Mouse (Mus musculus) hindbrain, embryonic 14.5 days (tissue): ENCODE data around the gene Ncoa3. TPM values are rescaled to one million over a fixed set of nuclear protein-coding genes. Genes with fewer than 3 reads are reported as not detected.

Experiments used
- ATAC-seq: fragments of 200-750 bp; cut with Nextera tagmentation; 2 replicates; pipeline ENCODE4 v1.8.0; 2017; ENCODE audit warnings: moderate number of reproducible peaks, mild to moderate bottlenecking, moderate TSS enrichment, moderate library complexity; ENCODE audit not compliant: low FRiP score
- DNase-seq: peaks from one replicate; pipeline ENCODE4 v3.0.0-alpha.2; 2015; ENCODE audit warnings: low spot score
- H3K27ac ChIP-seq: fragments of 300-500 bp; sonication (generic); 2 replicates; pipeline ENCODE4 v1.5.1; 2014; ENCODE audit warnings: mild to moderate bottlenecking, moderate library complexity
- H3K27me3 ChIP-seq: fragments of 300-500 bp; sonication (generic); 2 replicates; pipeline ENCODE4 v1.6.1; 2014; ENCODE audit warnings: mild to moderate bottlenecking, low read length, mixed read lengths; ENCODE audit not compliant: control insufficient read depth, insufficient read depth
- H3K36me3 ChIP-seq: fragments of 300-500 bp; sonication (generic); replicated peaks from 2 replicates; pipeline ENCODE4 v1.6.1; 2014; ENCODE audit not compliant: control insufficient read depth, insufficient read depth
- H3K4me1 ChIP-seq: fragments of 300-500 bp; sonication (generic); replicated peaks from 2 replicates; pipeline ENCODE4 v1.6.1; 2014; ENCODE audit warnings: antibody characterized with exemption, low read length, mixed read lengths; ENCODE audit not compliant: control insufficient read depth, insufficient read depth
- H3K4me2 ChIP-seq: fragments of 300-500 bp; sonication (generic); replicated peaks from 2 replicates; pipeline ENCODE4 v1.6.1; 2014; ENCODE audit warnings: mild to moderate bottlenecking, moderate library complexity
- H3K4me3 ChIP-seq: fragments of 300-500 bp; sonication (generic); replicated peaks from 2 replicates; pipeline ENCODE4 v1.5.1; 2014; ENCODE audit warnings: mild to moderate bottlenecking, low read length
- H3K9ac ChIP-seq: fragments of 300-500 bp; sonication (generic); 2 replicates; pipeline ENCODE4 v1.6.1; 2014
- H3K9me3 ChIP-seq: fragments of 300-500 bp; sonication (generic); 2 replicates; pipeline ENCODE4 v1.6.1; 2016; ENCODE audit warnings: low read length; ENCODE audit not compliant: control insufficient read depth
- WGBS: fragments of 180-500 bp; shearing (Covaris S2); extraction: QIAGEN DNeasy Blood & Tissue Kit; methylation state at CpG from one replicate; pipeline ENCODE4 v1.1.7; 2014; 5-methylcytosine and 5-hydroxymethylcytosine counted together
- polyA plus RNA-seq: library from polyadenylated mRNA; unstranded; fragments of >200 nt; fragmentation: Nextera tagmentation; extraction: Ambion mirVana; gene quantifications from 2 replicates; pipeline ENCODE4 v1.2.1, GENCODE M21; 2014

Gene Ncoa3
- polyA plus RNA-seq, 1 experiment from 2014 or later = 15.5 TPM

DNA sequence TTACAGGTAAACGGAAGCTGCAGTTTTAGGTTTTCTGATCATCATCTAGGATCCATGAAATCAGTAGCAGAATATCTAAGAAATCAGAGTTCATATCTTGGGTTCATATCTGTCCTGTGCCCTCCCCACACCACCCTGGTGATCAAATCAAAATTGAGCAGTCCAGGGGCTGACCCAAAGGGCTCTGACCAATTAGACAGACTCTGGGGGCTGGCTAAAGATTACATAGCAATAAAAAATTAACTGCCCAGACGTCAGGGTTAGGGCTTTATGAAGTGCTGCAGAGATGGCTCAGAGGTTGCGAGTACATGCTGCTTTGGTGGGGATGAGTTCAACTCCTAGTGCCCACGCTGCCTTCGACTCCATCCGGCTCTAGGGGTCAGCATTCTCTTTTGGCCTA is 14.6 kb downstream of the Ncoa3 start:
- DNase-seq (no peak), ATAC-seq (no peak)
- no peaks in the 10 kb centered on the region for H3K9me3 ChIP-seq
- H3K27me3 ChIP-seq = no peaks in the 10 kb centered on the region
- H3K36me3 ChIP-seq = no peaks in the 10 kb centered on the region
- no peak overlapping the region for H3K9ac ChIP-seq
- H3K4me3 ChIP-seq = no peak overlapping the region
- no peak overlapping the region for H3K27ac ChIP-seq
- WGBS = 82% methylated on average over 6 of the region's 6 CpGs
- peaks cover 22% of the 10 kb centered on the region for H3K4me1 ChIP-seq
- H3K4me2 ChIP-seq = no peak overlapping the region

DNA sequence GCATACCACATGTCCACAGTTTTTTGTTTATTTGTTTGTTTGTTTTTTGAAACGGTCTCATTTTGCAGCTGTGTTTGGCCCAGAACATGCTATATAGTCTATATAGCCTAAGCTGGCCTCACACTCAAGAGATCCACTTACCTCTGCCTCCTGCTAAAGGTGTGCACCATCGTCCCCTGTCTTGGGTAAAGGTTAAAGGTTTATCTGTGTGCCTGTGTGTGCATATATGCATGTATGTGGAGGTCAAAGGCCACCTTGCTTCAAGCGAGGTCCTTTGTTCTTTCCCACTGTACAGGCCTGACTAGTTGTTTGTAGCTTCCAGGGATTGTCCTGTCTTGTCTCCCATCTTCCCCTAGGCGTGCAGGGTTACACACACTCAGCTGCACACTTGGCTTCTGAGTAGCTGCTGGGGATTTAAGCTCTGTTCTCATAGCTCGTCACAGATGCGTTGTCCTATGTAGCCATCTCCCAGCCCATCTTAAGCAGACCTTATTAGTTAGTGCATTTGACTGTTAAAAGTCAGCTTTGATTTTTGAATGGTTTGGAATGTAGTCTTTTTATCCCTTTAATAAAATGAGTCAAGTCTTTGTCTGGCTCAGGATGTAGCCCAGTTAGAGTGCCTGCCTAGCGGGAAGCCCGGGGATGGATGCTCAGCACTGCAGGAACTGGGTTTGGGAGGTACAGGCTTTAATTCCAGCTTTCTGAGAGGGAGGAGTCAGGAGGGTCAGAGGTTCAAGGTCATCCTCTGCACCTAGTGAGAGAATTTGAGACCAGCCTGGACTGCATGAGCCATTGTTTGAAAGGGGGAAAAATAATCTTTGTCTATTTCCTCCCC is 16.3 kb downstream of the Ncoa3 start:
- no peaks in the 10 kb centered on the region for H3K9me3 ChIP-seq
- no peak for DNase-seq
- H3K27me3 ChIP-seq = no peaks in the 10 kb centered on the region
- H3K9ac ChIP-seq = peak overlapping the region; percentile 2; the same call in 1 of the 2 replicates
- ATAC-seq = no peak
- no peak overlapping the region for H3K4me3 ChIP-seq
- peaks cover 22% of the 10 kb centered on the region for H3K4me1 ChIP-seq
- no peaks in the 10 kb centered on the region for H3K36me3 ChIP-seq
- 0 out of 2 replicates have a peak overlapping the region, but pooled peaks have one; percentile 23 for H3K27ac ChIP-seq
- no peak overlapping the region for H3K4me2 ChIP-seq
- WGBS = 37% methylated on average over 8 of the region's 8 CpGs

DNA sequence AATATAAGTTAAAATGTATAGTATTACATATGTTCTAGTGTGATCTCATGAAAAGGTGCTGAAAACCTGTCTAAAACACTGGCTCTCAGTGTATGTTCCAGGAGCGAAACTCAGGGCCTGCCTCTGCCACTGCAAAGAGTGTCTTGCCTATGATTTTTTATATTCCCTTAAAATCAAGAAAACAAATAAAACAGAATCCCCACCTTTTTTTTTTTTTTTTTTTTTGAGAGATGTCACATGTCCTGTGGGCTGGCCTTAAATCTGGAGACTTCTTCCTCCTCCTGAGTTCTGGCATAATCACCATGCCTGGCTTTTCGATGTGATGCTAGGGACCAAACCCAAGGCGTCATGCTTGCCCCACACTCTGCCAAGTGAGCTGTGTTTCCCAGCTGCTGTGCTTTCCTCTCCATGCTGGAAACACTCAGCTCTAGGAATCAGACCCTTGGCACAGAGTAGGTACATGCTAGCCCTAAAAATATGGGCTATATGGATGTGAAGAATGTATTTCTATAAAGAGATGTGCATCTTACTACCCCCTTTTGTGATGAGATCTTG is 17.0 kb downstream of the Ncoa3 start:
- no peak for ATAC-seq
- Histone ChIP-seq H3K36me3 (no peaks in the 10 kb centered on the region), H3K9ac (peak overlapping the region; percentile 2; the same call in 1 of the 2 replicates), H3K4me3 (no peak overlapping the region), H3K27me3 (no peaks in the 10 kb centered on the region), H3K4me1 (peaks cover 22% of the 10 kb centered on the region), H3K27ac (peak overlapping the region; percentile 72; the same call in 1 of the 2 replicates), H3K9me3 (no peaks in the 10 kb centered on the region), H3K4me2 (no peak overlapping the region)
- 64% methylated on average over 3 of the region's 3 CpGs for WGBS
- no peak for DNase-seq

DNA sequence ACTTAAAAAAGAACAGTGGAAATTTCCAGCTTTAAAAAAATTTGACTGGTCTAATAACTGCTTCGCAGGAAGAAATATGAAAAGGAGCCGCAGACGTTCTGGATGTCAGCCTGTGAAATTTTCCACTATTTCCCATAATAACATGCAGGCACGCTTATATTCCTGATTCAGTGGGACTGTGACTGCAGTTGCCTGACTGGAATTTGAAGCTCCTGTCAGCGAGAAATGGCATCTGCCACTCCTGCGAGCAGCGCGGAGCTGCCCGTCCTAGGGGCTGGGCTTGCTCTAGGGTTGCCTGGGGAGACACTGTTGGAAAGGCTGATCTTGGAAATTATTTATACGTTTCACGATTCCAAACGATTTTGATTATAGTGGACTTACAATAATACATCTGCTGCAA is 17.9 kb downstream of the Ncoa3 start:
- no peaks in the 10 kb centered on the region for H3K9me3 ChIP-seq
- H3K36me3 ChIP-seq = no peaks in the 10 kb centered on the region
- H3K9ac ChIP-seq = 0 out of 2 replicates have a peak overlapping the region, but pooled peaks have one; percentile 30
- H3K4me2 ChIP-seq = 0 out of 2 replicates have a peak overlapping the region, but pooled peaks have one; percentile 22
- DNase-seq (no peak), ATAC-seq (no peak)
- WGBS = 49% methylated on average over 12 of the region's 12 CpGs
- H3K4me3 ChIP-seq = no peak overlapping the region
- no peaks in the 10 kb centered on the region for H3K27me3 ChIP-seq
- 0 out of 2 replicates have a peak overlapping the region, but pooled peaks have one; percentile 72 for H3K27ac ChIP-seq
- H3K4me1 ChIP-seq = peaks cover 22% of the 10 kb centered on the region

DNA sequence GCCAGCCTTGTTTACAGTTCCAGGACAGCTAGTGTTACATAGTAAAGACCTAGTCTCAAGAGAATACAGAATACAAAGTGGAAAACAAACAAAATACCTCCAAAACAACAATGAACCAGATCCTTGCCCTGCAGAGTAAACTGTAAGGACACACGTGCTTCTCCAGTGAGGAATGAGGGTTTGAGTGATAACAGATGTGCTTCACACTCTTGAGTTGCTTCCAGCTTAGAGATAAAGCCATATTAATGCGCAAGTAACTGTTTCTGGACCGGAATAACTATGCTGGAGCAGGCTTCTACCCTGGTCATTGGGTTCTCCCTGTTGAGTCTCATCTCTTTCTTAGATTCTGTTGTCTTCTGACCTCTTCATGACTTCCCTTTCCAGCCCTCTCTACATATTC is 19.0 kb downstream of the Ncoa3 start:
- H3K9ac ChIP-seq = no peak overlapping the region
- no peak overlapping the region for H3K4me2 ChIP-seq
- H3K4me1 ChIP-seq = peaks cover 22% of the 10 kb centered on the region
- no peak for ATAC-seq
- H3K27me3 ChIP-seq = no peaks in the 10 kb centered on the region
- H3K4me3 ChIP-seq = no peak overlapping the region
- DNase-seq = no peak
- no peak overlapping the region for H3K27ac ChIP-seq
- no peaks in the 10 kb centered on the region for H3K9me3 ChIP-seq
- no peaks in the 10 kb centered on the region for H3K36me3 ChIP-seq
- WGBS = 77% methylated on average over 3 of the region's 3 CpGs

DNA sequence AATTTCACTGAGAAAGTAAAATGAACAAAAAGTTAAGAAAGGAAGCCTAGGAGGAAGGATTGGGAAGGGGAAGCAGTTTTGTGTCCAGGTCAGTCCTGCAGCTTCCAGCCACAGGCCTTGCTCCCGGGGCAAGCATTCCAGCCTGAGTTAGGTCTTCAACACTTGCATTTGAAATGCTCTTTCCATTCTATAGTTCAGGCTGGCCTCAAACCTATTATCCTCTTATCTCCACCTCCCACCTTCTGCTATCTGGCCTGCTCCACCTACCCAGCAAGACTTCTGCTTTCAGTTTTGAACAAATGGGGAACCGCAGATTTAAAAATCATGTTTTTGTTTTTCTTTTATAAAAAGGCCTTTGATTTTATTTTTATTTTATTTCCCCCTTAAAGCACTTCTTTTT is 19.7 kb downstream of the Ncoa3 start:
- WGBS = 71% methylated on average over 2 of the region's 2 CpGs
- ATAC-seq = no peak

DNA sequence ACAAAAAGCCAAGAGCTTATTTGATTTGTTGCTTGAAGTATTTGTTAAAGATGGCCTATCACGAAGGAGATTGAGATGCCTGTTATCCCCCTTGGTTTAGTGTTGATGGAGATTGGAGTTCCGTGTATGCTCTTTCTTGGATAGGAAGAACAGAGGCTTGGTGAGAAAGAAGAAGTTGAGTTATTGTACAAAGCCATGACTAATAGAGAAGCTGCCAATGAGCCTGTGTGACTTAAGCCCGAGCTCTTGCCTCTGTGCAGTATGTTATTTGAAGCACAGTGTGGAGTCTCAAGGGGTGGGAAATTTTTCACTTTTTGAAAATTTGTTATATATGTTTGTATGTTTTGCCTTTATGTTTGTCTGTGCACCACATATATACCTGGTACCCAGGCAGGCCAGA is 26.3 kb downstream of the Ncoa3 start:
- no peak overlapping the region for H3K4me3 ChIP-seq
- 83% methylated on average over 3 of the region's 3 CpGs for WGBS
- DNase-seq = no peak
- no peaks in the 10 kb centered on the region for H3K9me3 ChIP-seq
- H3K27ac ChIP-seq = no peak overlapping the region
- H3K9ac ChIP-seq = no peak overlapping the region
- no peak overlapping the region for H3K4me2 ChIP-seq
- H3K4me1 ChIP-seq = peaks cover 30% of the 10 kb centered on the region
- no peaks in the 10 kb centered on the region for H3K27me3 ChIP-seq
- no peak for ATAC-seq
- H3K36me3 ChIP-seq = no peaks in the 10 kb centered on the region

More for the DNA sequence above, 19.7 kb downstream of the Ncoa3 start:
- no peak overlapping the region for H3K4me3 ChIP-seq
- peaks cover 22% of the 10 kb centered on the region for H3K4me1 ChIP-seq
- no peaks in the 10 kb centered on the region for H3K9me3 ChIP-seq
- no peak overlapping the region for H3K9ac ChIP-seq
- H3K36me3 ChIP-seq = no peaks in the 10 kb centered on the region
- no peak overlapping the region for H3K27ac ChIP-seq
- H3K4me2 ChIP-seq = no peak overlapping the region
- DNase-seq = no peak
- H3K27me3 ChIP-seq = no peaks in the 10 kb centered on the region

DNA sequence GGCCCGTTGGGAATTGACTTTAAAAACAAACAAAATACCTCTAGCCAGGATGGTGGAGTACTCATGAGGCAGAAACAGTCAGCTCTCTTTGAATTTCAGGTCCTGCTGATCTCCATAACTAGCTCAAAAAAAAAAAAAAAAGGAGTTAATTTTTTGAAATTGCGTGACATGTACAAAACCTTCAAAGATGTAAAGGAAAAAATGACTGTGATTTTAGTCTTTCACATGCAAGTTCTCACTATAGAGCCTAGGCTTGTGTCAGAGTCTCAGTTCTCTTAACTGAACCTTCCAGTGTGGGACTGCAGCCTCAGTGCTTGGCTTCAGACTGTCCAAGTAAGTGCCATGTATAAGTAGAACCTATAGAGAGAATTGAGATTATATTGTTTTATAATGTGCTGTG is 27.6 kb downstream of the Ncoa3 start:
- peak overlapping the region; percentile 94 for H3K27ac ChIP-seq
- no peak overlapping the region for H3K9ac ChIP-seq
- H3K4me3 ChIP-seq = no peak overlapping the region
- DNase-seq (no peak), ATAC-seq (no peak)
- H3K4me1 ChIP-seq = peaks cover 30% of the 10 kb centered on the region
- no peaks in the 10 kb centered on the region for H3K36me3 ChIP-seq
- H3K4me2 ChIP-seq = no peak overlapping the region
- no peaks in the 10 kb centered on the region for H3K27me3 ChIP-seq
- H3K9me3 ChIP-seq = no peaks in the 10 kb centered on the region
- 92% methylated on average over 2 of the region's 2 CpGs for WGBS

DNA sequence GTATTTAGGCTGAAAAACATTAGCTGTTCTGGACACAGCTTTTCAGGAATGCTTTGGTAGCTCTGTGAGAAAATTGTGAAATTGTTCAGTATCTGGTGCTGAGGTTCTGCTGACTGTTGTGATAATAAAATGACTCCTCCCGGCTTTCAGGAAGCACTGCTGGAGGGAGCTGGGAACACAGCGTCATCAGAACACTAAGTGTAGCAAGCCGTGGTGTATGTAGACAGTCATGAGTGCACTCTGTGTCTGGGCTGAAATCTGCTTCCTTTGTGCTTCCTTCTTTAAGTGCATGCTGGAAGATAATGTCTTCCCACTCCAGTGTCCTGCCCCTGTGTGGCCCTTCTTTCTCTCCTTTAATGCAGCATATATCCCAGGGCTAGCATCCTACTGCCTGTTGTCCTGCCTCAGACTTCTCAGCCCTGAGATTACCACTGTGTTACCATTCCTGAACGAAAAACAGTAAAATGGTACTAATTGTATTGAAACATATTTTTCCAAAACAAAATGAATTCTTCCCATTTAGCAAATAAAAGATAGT is 28.7 kb downstream of the Ncoa3 start:
- Histone ChIP-seq H3K4me1 (peaks cover 30% of the 10 kb centered on the region), H3K9me3 (no peaks in the 10 kb centered on the region), H3K27ac (peak overlapping the region; percentile 94), H3K4me2 (peak overlapping the region; percentile 22; the same call in 1 of the 2 replicates), H3K36me3 (no peaks in the 10 kb centered on the region), H3K27me3 (no peaks in the 10 kb centered on the region), H3K9ac (peak overlapping the region; percentile 21; the same call in 1 of the 2 replicates), H3K4me3 (no peak overlapping the region)
- peak; percentile 53; the same call in 1 of the 2 replicates for ATAC-seq
- peak; percentile 55 for DNase-seq
- 10% methylated on average over 4 of the region's 4 CpGs for WGBS
